Mouse (Mus musculus) kidney, embryonic 14.5 days (tissue): Measurements from ENCODE around the gene Slc12a8. TPM values are rescaled to one million over a fixed set of nuclear protein-coding genes. Genes with fewer than 3 reads are reported as not detected.
A peak's percentile ranks its signal among the peaks of the same experiment; 100 is the strongest.

ENCODE experiments used
- ATAC-seq: fragments of 200-750 bp; cut with Nextera tagmentation; 2 replicates; pipeline ENCODE4 v1.8.0; 2017; ENCODE audit warnings: moderate number of reproducible peaks, mild to moderate bottlenecking, moderate TSS enrichment, moderate library complexity; ENCODE audit not compliant: low FRiP score, low TSS enrichment
- H3K27ac ChIP-seq: fragments of 300-500 bp; sonication (generic); 2 replicates; pipeline ENCODE4 v1.5.1; 2014; ENCODE audit warnings: low read depth, mild to moderate bottlenecking, low read length, moderate library complexity, mixed read lengths
- H3K27me3 ChIP-seq: fragments of 300-500 bp; sonication (generic); 2 replicates; pipeline ENCODE4 v1.6.1; 2014; ENCODE audit warnings: mild to moderate bottlenecking, low read length; ENCODE audit not compliant: control insufficient read depth, insufficient read depth
- H3K36me3 ChIP-seq: fragments of 300-500 bp; sonication (generic); 2 replicates; pipeline ENCODE4 v1.6.1; 2014; ENCODE audit warnings: low read length, mixed read lengths; ENCODE audit not compliant: control insufficient read depth, insufficient read depth
- H3K4me1 ChIP-seq: fragments of 300-500 bp; sonication (generic); 2 replicates; pipeline ENCODE4 v1.6.1; 2014; ENCODE audit warnings: low read length, mixed read lengths; ENCODE audit not compliant: control insufficient read depth, insufficient read depth
- H3K4me2 ChIP-seq: fragments of 300-500 bp; sonication (generic); replicated peaks from 2 replicates; pipeline ENCODE4 v1.6.1; 2014; ENCODE audit warnings: low read depth, mild to moderate bottlenecking, low read length
- H3K4me3 ChIP-seq: fragments of 300-500 bp; sonication (generic); 2 replicates; pipeline ENCODE4 v1.5.1; 2014; ENCODE audit warnings: mild to moderate bottlenecking, low read length
- H3K9ac ChIP-seq: fragments of 300-500 bp; sonication (generic); 2 replicates; pipeline ENCODE4 v1.6.1; 2014; ENCODE audit warnings: low read depth, mild to moderate bottlenecking, low read length, moderate library complexity
- H3K9me3 ChIP-seq: fragments of 300-500 bp; sonication (generic); 2 replicates; pipeline ENCODE4 v1.6.1; 2016; ENCODE audit warnings: low read length; ENCODE audit not compliant: control insufficient read depth
- WGBS: fragments of 180-500 bp; shearing (Covaris S2); extraction: QIAGEN DNeasy Blood & Tissue Kit; methylation state at CpG from one replicate; pipeline ENCODE4 v1.1.7; 2014; 5-methylcytosine and 5-hydroxymethylcytosine counted together
- polyA plus RNA-seq: library from polyadenylated mRNA; unstranded; fragments of >200 nt; fragmentation: Nextera tagmentation; extraction: Ambion mirVana; gene quantifications from 2 replicates; pipeline ENCODE4 v1.2.1, GENCODE M21; 2014

Gene Slc12a8
- polyA plus RNA-seq, 1 experiment from 2014 or later, result 1.2 TPM

DNA sequence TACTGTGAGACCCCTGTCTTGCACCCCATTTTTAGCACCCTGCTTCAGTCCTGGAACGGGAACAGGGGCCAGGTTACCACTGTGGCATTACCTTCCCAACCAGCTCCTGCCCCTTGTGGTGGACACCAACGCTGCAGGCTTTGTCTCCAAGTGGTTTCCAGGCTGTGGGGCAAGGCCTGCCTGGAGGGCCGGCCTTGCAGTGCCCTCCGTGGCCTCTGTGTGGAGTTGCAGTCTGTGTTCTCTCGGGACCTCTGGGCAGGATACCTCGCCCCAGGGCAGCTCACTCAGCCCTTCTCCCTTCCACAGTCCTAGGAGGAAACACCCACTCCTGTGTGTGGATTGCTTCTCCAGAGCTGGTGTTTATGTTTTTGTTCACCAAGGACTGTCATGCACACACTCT lies 43.2 kb downstream of the Slc12a8 start:
- Histone ChIP-seq H3K27me3 (no peaks in the 10 kb centered on the region), H3K4me2 (no peak overlapping the region), H3K9ac (no peak overlapping the region)

DNA sequence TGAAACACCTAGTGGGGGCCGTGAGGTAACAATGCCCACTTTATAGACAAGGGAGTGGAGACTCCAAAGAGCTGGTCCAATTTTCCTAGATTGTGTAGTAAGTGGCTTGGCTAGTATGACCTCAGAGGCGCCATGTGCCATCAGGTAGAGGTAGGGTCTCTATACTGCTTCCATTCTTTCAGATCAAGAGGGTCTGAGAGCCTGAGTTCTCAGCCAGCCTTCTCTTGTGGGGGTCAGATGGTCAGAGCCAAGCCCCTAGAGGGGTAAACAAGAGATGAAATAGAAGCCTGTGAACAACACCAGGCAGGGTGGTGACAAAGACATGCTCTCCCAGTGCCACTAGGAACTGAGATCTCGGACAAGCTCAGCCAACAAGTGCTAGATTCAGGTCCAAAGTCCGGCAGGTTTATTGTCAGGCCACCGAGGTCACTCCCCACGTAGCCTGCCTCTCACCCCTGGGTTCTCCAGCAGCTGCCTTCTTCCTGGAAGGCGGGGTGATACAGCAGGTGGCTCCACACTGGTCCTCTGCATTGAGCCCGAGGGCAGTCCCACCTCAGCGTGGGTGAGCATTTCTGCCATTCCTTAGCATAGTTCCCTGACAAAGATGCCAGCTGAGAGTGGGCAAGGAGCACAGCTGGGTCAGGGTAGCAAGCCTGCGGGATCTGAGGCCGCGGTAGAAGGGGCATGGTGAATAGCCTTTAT lies 44.3 kb downstream of the Slc12a8 start:
- Histone ChIP-seq H3K4me3 (no peak overlapping the region), H3K27ac (no peak overlapping the region), H3K36me3 (no peaks in the 10 kb centered on the region), H3K4me2 (no peak overlapping the region), H3K9me3 (no peaks in the 10 kb centered on the region), H3K4me1 (peaks cover 14% of the 10 kb centered on the region; the same call in 1 of the 2 replicates), H3K9ac (no peak overlapping the region), H3K27me3 (no peaks in the 10 kb centered on the region)
- 81% methylated on average over 12 of the region's 12 CpGs for WGBS
- no peak for ATAC-seq

More for the DNA sequence above, 43.2 kb downstream of the Slc12a8 start:
- Histone ChIP-seq H3K9me3 (no peaks in the 10 kb centered on the region), H3K4me1 (peaks cover 14% of the 10 kb centered on the region; the same call in 1 of the 2 replicates), H3K4me3 (no peak overlapping the region), H3K27ac (no peak overlapping the region), H3K36me3 (no peaks in the 10 kb centered on the region)
- ATAC-seq, result peak; percentile 88
- 2% methylated on average over 6 of the region's 6 CpGs for WGBS

DNA sequence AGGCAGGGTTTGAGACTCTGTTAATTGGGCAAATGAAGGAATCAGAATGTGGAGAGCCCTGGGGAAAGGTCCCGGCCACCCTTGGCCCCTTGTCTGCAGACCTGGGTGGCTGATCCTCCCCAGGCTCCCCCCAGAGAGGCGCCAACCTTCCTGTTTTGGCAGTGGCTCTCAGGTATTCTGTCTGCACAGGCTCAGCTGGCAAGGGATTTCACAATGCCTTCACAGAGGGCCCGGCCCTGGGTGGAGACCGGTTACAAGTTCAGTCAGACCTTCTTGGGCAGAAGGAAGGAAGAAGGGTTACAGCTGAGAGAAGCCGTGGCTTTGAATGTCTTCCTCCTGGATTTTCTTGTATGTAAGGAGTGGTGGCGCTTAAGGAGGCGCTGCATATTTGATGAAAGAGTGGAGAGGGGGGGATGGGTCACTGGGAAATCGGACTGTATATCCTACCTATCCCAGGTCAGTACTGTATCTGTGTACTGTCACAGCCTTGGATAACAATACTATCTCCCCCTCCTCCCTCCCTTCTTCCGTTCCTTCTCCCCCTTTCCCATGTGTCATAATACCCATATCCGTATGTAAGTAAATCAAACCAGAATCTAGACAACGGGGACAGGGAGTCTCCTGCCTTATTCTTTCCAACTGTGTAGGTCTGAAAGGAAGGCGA lies 45.9 kb downstream of the Slc12a8 start:
- no peaks in the 10 kb centered on the region for H3K9me3 ChIP-seq
- H3K9ac ChIP-seq, result no peak overlapping the region
- no peaks in the 10 kb centered on the region for H3K36me3 ChIP-seq
- H3K27ac ChIP-seq, result peak overlapping the region; percentile 65
- H3K4me2 ChIP-seq, result no peak overlapping the region
- no peak overlapping the region for H3K4me3 ChIP-seq
- H3K27me3 ChIP-seq, result no peaks in the 10 kb centered on the region
- peaks cover 18% of the 10 kb centered on the region; the same call in 1 of the 2 replicates for H3K4me1 ChIP-seq
- WGBS, result 71% methylated on average over 12 of the region's 12 CpGs
- ATAC-seq, result peak; percentile 14; the same call in 1 of the 2 replicates

DNA sequence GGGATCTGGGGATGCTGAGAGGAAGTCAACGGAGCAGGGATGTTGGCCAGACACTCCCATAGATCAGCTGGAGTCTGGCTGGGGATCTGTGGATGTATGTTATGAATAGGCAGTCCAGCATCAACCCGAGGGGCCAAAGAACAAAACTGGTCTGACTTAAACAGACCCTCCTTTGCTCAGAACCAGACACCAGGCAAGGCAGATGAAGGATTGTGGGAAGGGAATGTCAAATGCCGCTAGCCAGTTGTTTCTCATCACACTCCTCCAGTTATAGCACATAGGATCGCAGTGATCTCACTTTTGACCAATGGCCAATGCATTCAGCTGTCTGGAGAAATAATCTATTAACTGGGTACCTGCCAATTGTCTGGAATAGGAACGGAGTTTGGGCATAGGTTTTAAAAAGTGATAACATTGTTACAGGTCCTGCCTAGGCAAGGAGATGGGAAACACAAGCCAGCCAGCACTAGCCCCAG lies 46.4 kb downstream of the Slc12a8 start:
- Histone ChIP-seq H3K4me3 (no peak overlapping the region), H3K27me3 (no peaks in the 10 kb centered on the region), H3K27ac (peak overlapping the region; percentile 65; the same call in 1 of the 2 replicates), H3K36me3 (no peaks in the 10 kb centered on the region), H3K4me1 (peaks cover 18% of the 10 kb centered on the region; the same call in 1 of the 2 replicates), H3K4me2 (no peak overlapping the region), H3K9me3 (no peaks in the 10 kb centered on the region), H3K9ac (no peak overlapping the region)
- WGBS, result 51% methylated on average over 5 of the region's 5 CpGs
- ATAC-seq, result no peak

DNA sequence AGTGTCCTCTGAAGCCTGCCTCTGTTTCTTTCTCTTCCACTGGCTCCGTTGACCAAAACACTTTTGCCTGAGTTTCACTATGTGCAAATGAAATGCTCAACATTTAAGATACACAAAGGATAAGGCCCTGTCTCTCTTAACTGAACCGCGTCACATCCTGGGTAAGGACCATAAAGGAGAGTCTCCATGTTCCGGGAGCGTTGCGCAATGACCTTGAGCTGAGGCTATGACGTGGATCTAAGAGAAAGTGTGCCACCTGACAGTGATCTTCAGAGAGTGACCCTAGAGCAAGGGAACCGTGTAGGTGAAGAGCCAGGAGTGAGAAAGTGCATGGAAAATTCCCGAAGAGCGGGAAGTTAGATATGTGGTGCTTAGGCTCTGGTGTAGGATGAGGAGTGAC lies 49.3 kb downstream of the Slc12a8 start:
- 88% methylated on average over 10 of the region's 10 CpGs for WGBS
- Histone ChIP-seq H3K4me2 (no peak overlapping the region), H3K9me3 (no peaks in the 10 kb centered on the region), H3K9ac (no peak overlapping the region), H3K4me1 (peaks cover 13% of the 10 kb centered on the region; the same call in 1 of the 2 replicates), H3K27me3 (no peaks in the 10 kb centered on the region), H3K4me3 (no peak overlapping the region), H3K36me3 (no peaks in the 10 kb centered on the region), H3K27ac (no peak overlapping the region)
- ATAC-seq, result no peak

DNA sequence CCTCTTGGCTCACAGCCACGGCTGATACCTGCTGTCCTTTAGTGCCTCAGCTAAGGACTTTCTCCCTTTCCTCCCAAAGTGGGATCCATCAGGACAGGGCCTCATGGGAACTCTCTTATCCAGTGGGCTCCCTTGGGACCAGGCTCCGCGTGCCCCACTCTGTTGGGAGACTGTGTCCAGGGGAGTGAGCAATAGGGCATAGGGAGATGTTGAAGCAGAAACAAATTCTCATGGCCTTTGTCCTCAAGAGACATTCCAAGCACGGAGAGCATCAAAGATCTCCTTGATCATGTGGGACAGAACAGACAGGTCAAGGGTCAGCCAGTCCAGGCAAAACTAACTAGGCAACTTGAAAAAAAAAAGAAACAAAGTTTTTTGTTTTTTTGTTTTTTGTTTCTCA lies 50.6 kb downstream of the Slc12a8 start:
- H3K27me3 ChIP-seq, result no peaks in the 10 kb centered on the region
- peaks cover 10% of the 10 kb centered on the region; the same call in 1 of the 2 replicates for H3K4me1 ChIP-seq
- H3K9ac ChIP-seq, result no peak overlapping the region
- H3K36me3 ChIP-seq, result no peaks in the 10 kb centered on the region
- H3K9me3 ChIP-seq, result no peaks in the 10 kb centered on the region
- H3K4me3 ChIP-seq, result no peak overlapping the region
- WGBS, result 72% methylated on average over 4 of the region's 4 CpGs
- no peak overlapping the region for H3K4me2 ChIP-seq
- no peak overlapping the region for H3K27ac ChIP-seq
- no peak for ATAC-seq

DNA sequence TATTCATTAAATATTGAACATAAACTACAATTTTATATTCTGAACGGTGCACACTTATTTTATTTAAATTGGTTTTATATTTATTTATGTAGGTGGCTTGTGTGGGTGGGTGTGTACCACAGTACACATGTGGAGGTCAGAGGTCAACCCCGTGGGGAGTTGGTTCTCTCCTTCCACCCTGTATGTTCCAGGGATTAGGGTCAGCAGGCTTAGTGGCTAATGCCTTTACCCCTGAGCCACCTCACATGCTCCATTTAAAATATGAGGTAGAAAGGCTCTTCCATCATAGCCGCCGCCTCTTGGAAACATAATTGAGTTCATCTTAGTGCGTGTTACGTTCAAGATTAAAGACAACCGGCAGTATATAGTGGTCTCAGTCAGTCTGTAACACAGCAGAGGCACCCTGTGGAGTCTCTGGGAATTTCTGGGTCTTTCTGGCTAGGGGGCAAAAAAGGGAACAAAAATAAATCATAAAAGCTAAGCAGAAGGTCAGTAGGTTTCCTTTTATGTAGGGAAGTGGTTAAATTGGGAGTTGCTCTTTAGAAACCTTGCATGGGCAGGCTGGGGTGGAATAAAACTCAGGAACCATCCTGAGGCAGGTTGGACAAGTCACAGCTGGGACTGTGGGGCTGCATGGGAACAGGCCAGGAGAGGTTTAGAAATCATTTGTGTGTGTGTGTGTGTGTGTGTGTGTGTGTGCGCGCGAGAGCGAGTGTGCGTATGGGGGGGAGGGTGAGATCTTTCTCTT lies 51.3 kb downstream of the Slc12a8 start:
- 78% methylated on average over 12 of the region's 12 CpGs for whole genome bisulfite sequencing
- Histone ChIP-seq H3K36me3 (no peaks in the 10 kb centered on the region), H3K9me3 (no peaks in the 10 kb centered on the region), H3K4me2 (no peak overlapping the region), H3K4me1 (0 out of 2 replicates have a peak, but pooled peaks cover 4% of the 10 kb centered on the region), H3K27ac (no peak overlapping the region), H3K27me3 (no peaks in the 10 kb centered on the region), H3K9ac (no peak overlapping the region), H3K4me3 (no peak overlapping the region)
- ATAC-seq, result no peak

DNA sequence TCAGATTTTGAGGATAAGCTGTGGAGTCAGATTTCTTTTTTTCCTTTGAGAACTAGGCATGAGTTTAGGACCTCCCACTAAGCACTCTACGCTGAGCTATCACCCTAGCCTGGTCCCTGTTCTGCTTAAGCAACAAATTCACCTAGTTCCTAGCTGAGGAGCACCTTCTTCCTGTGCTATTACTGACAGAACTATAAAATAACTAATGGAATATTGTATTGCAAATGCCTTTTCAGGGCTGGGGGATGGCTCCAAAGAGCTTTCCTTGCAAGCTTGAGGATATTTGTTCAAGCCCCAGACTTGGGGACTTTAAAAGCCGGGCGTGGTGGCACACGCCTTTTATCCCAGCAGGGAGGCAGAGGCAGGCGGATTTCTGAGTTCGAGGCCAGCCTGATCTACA lies 55.5 kb downstream of the Slc12a8 start:
- Histone ChIP-seq H3K4me2 (no peak overlapping the region), H3K36me3 (no peaks in the 10 kb centered on the region), H3K9me3 (no peaks in the 10 kb centered on the region), H3K27ac (no peak overlapping the region), H3K27me3 (no peaks in the 10 kb centered on the region), H3K4me1 (peaks cover 13% of the 10 kb centered on the region), H3K9ac (no peak overlapping the region), H3K4me3 (no peak overlapping the region)
- 78% methylated on average over 6 of the region's 6 CpGs for WGBS
- ATAC-seq, result no peak
